9 mouse cellular contexts compared by ENCODE assay signal in genomic region chr9:109899774-109900173, GRCm38 (mm10). TPM values are rescaled to one million over a fixed set of nuclear protein-coding genes. Genes with fewer than 3 reads are reported as not detected.
DNase-seq lines count a peak whose midpoint lies in the region; ATAC-seq and TF ChIP-seq lines count a peak whose summit lies in the region.
"Had no signal": no experiment of that assay in that cellular context is flagged by ENCODE, and none has a peak within 500 bp of the region (broad histone marks: within the 10 kb centered on the region; RNA-seq: fewer than 3 reads in every experiment).

No protein-coding gene starts in this region.

- intact Hi-C loops in heart, postnatal 10 days (cut with DNase I), result loop anchor here (10.0 kb wide), 1 partner anchor 395 kb away; no protein-coding TSS in a partner anchor

- H3K4me3 ChIP-seq in kidney, adult 2 months (ENCODE audit: insufficient read depth, low read depth, low read length), result no peak overlapping the region
- no peak overlapping the region for H3K4me3 ChIP-seq in kidney, embryonic 14.5 days (ENCODE audit: low read length)
- no peak overlapping the region for H3K4me3 ChIP-seq in embryonic facial prominence, embryonic 14.5 days (ENCODE audit: low read depth, low read length)
- H3K4me3 ChIP-seq in hindbrain, embryonic 13.5 days, result no peak overlapping the region

- H3K27me3 ChIP-seq in kidney, adult 2 months (replicated peaks; ENCODE audit: control insufficient read depth, insufficient read depth, low read length), result no peaks in the 10 kb centered on the region
- no peaks in the 10 kb centered on the region for H3K27me3 ChIP-seq in kidney, embryonic 14.5 days (ENCODE audit: control insufficient read depth, insufficient read depth, low read length)
- H3K27me3 ChIP-seq in embryonic facial prominence, embryonic 14.5 days (replicated peaks; ENCODE audit: control insufficient read depth, insufficient read depth, low read length), result no peaks in the 10 kb centered on the region
- no peaks in the 10 kb centered on the region for H3K27me3 ChIP-seq in hindbrain, embryonic 13.5 days

- no peak for TF ChIP-seq CTCF in kidney, adult 2 months (conservative IDR thresholded peaks at IDR 0.05; ENCODE audit: insufficient read depth, insufficient read length, low read depth, low read length)

- peaks cover 23% of the 10 kb centered on the region for H3K4me1 ChIP-seq in kidney, adult 2 months (ENCODE audit: control insufficient read depth, insufficient read depth, low read length)
- peaks cover 10% of the 10 kb centered on the region; the same call in 1 of the 2 replicates for H3K4me1 ChIP-seq in kidney, embryonic 14.5 days (ENCODE audit: control insufficient read depth, insufficient read depth, low read length)
- H3K4me1 ChIP-seq in embryonic facial prominence, embryonic 14.5 days (ENCODE audit: control insufficient read depth, insufficient read depth, low read length), result no peaks in the 10 kb centered on the region
- no peaks in the 10 kb centered on the region for H3K4me1 ChIP-seq in hindbrain, embryonic 13.5 days (replicated peaks)

- WGBS in kidney, adult 2 months, result 58% methylated on average over 8 of the region's 8 CpGs
- WGBS in kidney, embryonic 14.5 days, result 64% methylated on average over 8 of the region's 8 CpGs
- WGBS in embryonic facial prominence, embryonic 14.5 days, result 58% methylated on average over 8 of the region's 8 CpGs
- 62% methylated on average over 8 of the region's 8 CpGs for WGBS in hindbrain, embryonic 13.5 days

- peak; percentile 72 for DNase-seq in kidney, adult 2 months
- no peak for DNase-seq in embryonic facial prominence, embryonic 14.5 days (ENCODE audit: low spot score)
- DNase-seq in heart, postnatal 10 days, result peak; percentile 29 to 43
- DNase-seq in lung, postnatal 25 days (ENCODE audit: low spot score), result peak; percentile 62
- DNase-seq in right cerebral cortex, postnatal 14 days, result no peak
- DNase-seq: cerebellum, postnatal 14 days had no signal

- H3K27ac ChIP-seq in kidney, adult 2 months (ENCODE audit: insufficient read depth, low read depth, low read length), result peak overlapping the region; percentile 60
- H3K27ac ChIP-seq in kidney, embryonic 14.5 days (ENCODE audit: low read depth, low read length), result no peak overlapping the region
- no peak overlapping the region for H3K27ac ChIP-seq in embryonic facial prominence, embryonic 14.5 days (replicated peaks; ENCODE audit: low read depth, low read length)
- no peak overlapping the region for H3K27ac ChIP-seq in hindbrain, embryonic 13.5 days

- H3K4me2 ChIP-seq in kidney, embryonic 14.5 days (replicated peaks; ENCODE audit: low read depth, low read length), result no peak overlapping the region
- no peak overlapping the region for H3K4me2 ChIP-seq in embryonic facial prominence, embryonic 14.5 days (ENCODE audit: low read depth, low read length)
- H3K4me2 ChIP-seq in hindbrain, embryonic 13.5 days, result no peak overlapping the region

- no peaks in the 10 kb centered on the region for H3K9me3 ChIP-seq in kidney, embryonic 14.5 days (ENCODE audit: control insufficient read depth, low read length)
- no peaks in the 10 kb centered on the region for H3K9me3 ChIP-seq in embryonic facial prominence, embryonic 14.5 days (ENCODE audit: control insufficient read depth, low read length)
- H3K9me3 ChIP-seq in hindbrain, embryonic 13.5 days, result no peaks in the 10 kb centered on the region

- H3K9ac ChIP-seq in kidney, embryonic 14.5 days (ENCODE audit: low read depth, low read length), result no peak overlapping the region
- 0 out of 2 replicates have a peak overlapping the region, but pooled peaks have one; percentile 1 for H3K9ac ChIP-seq in embryonic facial prominence, embryonic 14.5 days (ENCODE audit: low read depth, low read length)
- no peak overlapping the region for H3K9ac ChIP-seq in hindbrain, embryonic 13.5 days

- TF ChIP-seq POLR2A in kidney, adult 2 months (IDR thresholded peaks at IDR 0.05; ENCODE audit: low read depth, low read length), result no peak

- no peak for ATAC-seq in kidney, embryonic 14.5 days (ENCODE audit: low FRiP score, low TSS enrichment)
- no peak for ATAC-seq in embryonic facial prominence, embryonic 14.5 days (ENCODE audit: low read depth)
- ATAC-seq in hindbrain, embryonic 13.5 days (ENCODE audit: low FRiP score), result no peak

- H3K36me3 ChIP-seq in kidney, adult 2 months (ENCODE audit: control insufficient read depth, insufficient read depth, low read length), result no peaks in the 10 kb centered on the region
- peaks cover 5% of the 10 kb centered on the region; the same call in 1 of the 2 replicates for H3K36me3 ChIP-seq in kidney, embryonic 14.5 days (ENCODE audit: control insufficient read depth, insufficient read depth, low read length)
- peaks cover 6% of the 10 kb centered on the region; the same call in 1 of the 2 replicates for H3K36me3 ChIP-seq in embryonic facial prominence, embryonic 14.5 days (ENCODE audit: control insufficient read depth, insufficient read depth, low read length)
- H3K36me3 ChIP-seq in hindbrain, embryonic 13.5 days, result 0 out of 2 replicates have a peak, but pooled peaks cover 5% of the 10 kb centered on the region

RNA-seq across cellular contexts. Expression of gene Cdc25a, which starts 24.4 kb away (rescaled TPM):
- polyA plus RNA-seq in kidney, adult 2 months (2012; rRNA removed), result 3.2 and 4.3 TPM in 2 replicates
- 21.1 and 31.6 TPM in 2 replicates for polyA plus RNA-seq in kidney, embryonic 14.5 days (2014; fragmentation: Nextera tagmentation; extraction: Ambion mirVana)
- polyA plus RNA-seq in embryonic facial prominence, embryonic 14.5 days (2014; fragmentation: Nextera tagmentation; extraction: Ambion mirVana), result 24.5 and 28.4 TPM in 2 replicates
- total RNA-seq in heart, postnatal 10 days (2021), result 1 to 10 TPM; 7.1 to 9.4 TPM
- 18.0 and 18.5 TPM in 2 replicates for polyA plus RNA-seq in hindbrain, embryonic 13.5 days (2015; fragmentation: Nextera tagmentation; extraction: Ambion mirVana)

RNA-seq across cellular contexts. Expression of gene Map4, which starts 31.5 kb away (rescaled TPM):
- 99.0 and 107 TPM in 2 replicates for polyA plus RNA-seq in kidney, adult 2 months (2012; rRNA removed)
- 35.1 and 54.6 TPM in 2 replicates for polyA plus RNA-seq in kidney, embryonic 14.5 days (2014; fragmentation: Nextera tagmentation; extraction: Ambion mirVana)
- polyA plus RNA-seq in embryonic facial prominence, embryonic 14.5 days (2014; fragmentation: Nextera tagmentation; extraction: Ambion mirVana), result 101 and 112 TPM in 2 replicates
- 100 to 1,000 TPM; 294 to 310 TPM for total RNA-seq in heart, postnatal 10 days (2021)
- polyA plus RNA-seq in hindbrain, embryonic 13.5 days (2015; fragmentation: Nextera tagmentation; extraction: Ambion mirVana), result 156 and 166 TPM in 2 replicates

RNA-seq across cellular contexts. Expression of gene Camp, which starts 50.4 kb away (rescaled TPM):
- polyA plus RNA-seq in kidney, adult 2 months (2012; rRNA removed), result not detected in 2 replicates
- 0.27 TPM in 1 of 2 replicates, not detected in the other for polyA plus RNA-seq in kidney, embryonic 14.5 days (2014; fragmentation: Nextera tagmentation; extraction: Ambion mirVana)
- polyA plus RNA-seq in embryonic facial prominence, embryonic 14.5 days (2014; fragmentation: Nextera tagmentation; extraction: Ambion mirVana), result 4.1 and 4.9 TPM in 2 replicates
- under 1 TPM; 0.36 to 0.60 TPM for total RNA-seq in heart, postnatal 10 days (2021)
- polyA plus RNA-seq in hindbrain, embryonic 13.5 days (2015; fragmentation: Nextera tagmentation; extraction: Ambion mirVana), result 0.84 and 1.3 TPM in 2 replicates
- total RNA-seq: monocyte, adult 5-6 weeks had no signal

Comparison
In these comparisons a context has a peak if more than half of its experiments do, and no peak if none do; other contexts are left out.
1. DNase-seq: peak in kidney, adult 2 months (single experiment), heart, postnatal 10 days (2 of 2) and lung, postnatal 25 days (single experiment); none in embryonic facial prominence, embryonic 14.5 days (single experiment) and right cerebral cortex, postnatal 14 days (single experiment).